Mouse (Mus musculus) cerebellum, postnatal 36 days (tissue): ENCODE measurements around the gene Naa38.

ENCODE experiments used
- DNase-seq, 2 experiments: peaks; one replicate each; pipeline ENCODE4 v3.0.0; 2021 to 2022; ENCODE audit warnings: mixed read lengths in 2 of 2

Naa38 gene

DNA sequence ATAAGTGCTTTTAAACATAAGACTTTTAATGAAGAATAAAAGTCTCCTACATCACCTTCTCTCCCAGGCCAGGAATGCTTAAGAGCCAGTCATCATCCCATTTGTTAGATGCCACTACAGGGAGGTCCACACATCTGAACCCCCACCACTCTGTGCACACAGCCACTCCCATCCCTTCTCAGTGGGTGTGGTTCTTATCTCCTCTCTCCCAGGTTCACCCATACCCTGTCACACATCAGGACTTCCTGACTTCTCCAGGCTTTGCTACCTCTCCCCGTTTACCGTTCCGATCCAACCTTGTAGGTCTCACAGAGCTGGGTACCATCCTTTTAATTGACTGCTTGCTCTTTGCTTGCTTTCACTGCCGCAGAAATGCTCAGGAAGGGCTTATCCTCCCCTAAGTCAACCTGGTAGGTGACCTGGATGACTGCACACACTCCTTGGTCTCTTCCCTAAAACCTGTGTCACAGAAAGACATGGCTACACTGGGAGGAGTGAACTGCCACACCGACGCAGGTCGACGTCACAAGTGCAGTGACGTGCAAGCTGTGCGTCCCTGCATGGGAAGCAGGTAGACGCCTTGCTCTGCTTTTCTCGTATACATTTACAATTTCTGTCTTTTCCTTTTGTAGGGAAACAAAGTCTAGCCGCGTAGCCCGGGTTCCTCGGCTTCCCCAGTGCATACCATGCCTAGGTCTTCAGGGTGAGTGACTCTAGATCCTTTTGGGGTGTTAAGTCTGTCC lies 21.9 kb upstream of the Naa38 start:
- DNase-seq, result no peak

DNA sequence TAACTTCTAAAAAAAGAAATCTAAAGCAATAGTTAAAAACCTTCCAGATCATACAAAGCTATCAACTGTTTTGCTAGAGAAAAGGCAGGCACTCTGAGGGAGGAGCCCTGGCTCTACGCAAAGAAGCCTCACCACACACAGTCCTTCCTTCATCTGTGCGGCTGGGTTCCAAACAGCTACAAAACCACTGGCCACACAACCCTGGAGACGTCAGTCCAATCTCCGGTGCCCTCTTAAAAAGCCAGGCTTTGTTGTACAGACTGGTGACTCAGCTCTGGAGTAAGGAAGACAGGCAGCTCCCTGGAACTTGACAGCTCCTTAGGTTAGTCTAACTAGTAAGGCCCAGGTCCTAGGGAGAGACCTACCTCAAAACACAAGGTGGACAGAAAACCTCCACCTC lies 19.6 kb upstream of the Naa38 start:
- DNase-seq, result no peak

- DNase-seq, result no peak
These were observed 17.5 kb upstream of the Naa38 start for GRCm38 (mm10) chr11:69377766-69378165.

DNA sequence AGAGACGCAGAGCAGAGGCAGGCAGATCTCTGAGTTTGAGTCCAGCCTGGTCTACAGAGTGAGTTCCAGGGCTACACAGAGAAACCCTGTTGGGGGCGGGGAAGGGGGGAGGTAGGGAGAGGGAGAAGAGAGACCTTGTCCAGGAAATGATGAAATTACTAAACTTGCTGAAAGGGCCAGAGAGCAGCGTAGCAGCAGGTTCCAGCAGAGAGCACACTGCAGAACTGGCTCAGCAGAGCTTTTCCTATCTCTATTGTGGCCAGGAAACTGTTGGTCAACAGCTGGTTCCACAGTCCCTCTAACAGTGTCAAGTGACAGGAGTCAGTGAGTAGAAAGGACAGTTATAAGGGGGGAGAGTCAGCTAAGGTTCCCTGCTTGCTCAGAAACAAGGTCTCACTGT lies 15.7 kb upstream of the Naa38 start:
- DNase-seq, result no peak

GRCm38 (mm10) chr11:69381356-69381755 lies 13.9 kb upstream of the Naa38 start:
- DNase-seq, result peak; percentile 77 to 79

- DNase-seq, result peak in 1 of 2 experiments; percentile 39
These were observed 12.7 kb upstream of the Naa38 start for GRCm38 (mm10) chr11:69382478-69383105.

DNA sequence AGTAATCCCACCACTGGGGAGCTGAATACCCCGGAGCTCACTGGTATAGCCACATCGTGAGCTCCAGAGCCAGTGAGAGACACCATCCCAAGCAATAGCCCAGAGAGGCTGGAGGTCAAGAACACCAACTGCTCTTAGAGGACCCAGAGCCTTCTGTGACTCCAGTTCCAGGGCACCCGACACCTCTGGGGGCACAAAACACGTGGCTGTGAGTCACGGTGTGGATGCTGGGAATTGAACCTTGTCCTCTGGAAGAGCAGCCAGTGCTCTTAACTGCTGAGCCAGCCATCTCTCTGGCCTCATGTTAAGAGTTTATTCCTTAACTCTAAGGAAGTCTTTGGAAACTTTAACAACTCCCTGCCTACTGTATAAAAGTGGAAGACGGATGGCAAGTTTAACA lies 10.3 kb upstream of the Naa38 start:
- no peak for DNase-seq

DNA sequence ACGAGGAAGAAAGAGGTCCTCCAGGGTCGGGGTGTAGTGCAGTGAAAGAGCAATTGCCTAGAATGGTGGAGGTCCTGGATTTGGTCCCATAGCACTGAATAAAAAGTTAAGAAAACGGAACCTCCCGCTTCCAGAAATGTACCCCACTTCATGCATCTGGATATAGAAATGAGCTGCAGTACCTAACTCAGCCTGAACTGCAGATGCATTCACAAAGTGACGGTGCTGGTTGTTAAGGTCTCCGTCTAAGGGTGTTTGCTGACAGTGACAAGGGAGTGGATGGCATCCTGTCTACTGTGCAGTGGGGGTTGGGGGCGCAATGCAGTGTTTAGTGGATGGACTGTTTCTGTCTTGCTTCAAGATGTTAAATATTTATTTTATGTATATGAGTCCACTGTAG lies 8.5 kb upstream of the Naa38 start:
- DNase-seq, result no peak

GRCm38 (mm10) chr11:69388680-69389079 lies 6.6 kb upstream of the Naa38 start:
- no peak for DNase-seq

DNA sequence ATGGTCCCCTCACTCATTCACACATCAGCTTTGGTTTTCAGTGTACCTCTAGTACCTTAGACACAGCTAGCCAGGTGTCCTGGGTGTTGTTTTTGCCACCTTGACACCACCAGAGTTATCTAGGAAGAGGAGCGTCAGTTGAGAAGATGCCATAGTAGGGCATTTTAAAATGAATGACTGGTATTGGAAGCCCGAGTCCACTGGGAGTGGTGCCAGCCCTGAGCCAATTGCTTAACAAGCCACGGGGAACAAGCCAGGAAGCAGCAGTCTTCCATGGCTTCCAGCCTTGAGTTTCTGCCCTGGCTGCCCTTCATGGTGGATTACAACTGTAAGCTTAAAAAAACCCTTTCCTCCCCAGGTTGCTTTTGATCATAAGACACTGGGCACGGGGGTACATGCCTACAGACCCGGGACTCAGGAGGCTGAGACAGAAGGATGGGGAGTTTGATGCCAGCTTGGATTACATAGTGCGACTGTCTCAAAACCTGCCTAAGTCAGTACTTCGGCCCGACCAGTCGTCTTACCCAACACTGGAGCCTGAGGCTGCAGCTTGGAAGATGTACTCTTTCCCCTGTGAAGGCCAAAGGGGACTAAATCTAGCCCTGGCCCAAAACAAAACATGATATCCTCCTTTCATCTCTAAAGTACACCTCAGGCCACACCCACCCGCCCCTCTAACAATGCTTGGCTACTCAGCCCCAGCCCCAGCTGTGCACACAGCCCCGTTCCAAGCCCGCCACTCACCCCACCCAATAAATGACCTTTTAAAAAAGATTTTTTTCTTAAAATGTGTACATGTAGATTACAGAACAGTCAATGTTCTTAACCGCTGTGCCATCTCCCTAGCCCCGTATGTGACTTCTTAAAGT lies 5.5 kb upstream of the Naa38 start:
- peak in 1 of 2 experiments; percentile 58 for DNase-seq

DNA sequence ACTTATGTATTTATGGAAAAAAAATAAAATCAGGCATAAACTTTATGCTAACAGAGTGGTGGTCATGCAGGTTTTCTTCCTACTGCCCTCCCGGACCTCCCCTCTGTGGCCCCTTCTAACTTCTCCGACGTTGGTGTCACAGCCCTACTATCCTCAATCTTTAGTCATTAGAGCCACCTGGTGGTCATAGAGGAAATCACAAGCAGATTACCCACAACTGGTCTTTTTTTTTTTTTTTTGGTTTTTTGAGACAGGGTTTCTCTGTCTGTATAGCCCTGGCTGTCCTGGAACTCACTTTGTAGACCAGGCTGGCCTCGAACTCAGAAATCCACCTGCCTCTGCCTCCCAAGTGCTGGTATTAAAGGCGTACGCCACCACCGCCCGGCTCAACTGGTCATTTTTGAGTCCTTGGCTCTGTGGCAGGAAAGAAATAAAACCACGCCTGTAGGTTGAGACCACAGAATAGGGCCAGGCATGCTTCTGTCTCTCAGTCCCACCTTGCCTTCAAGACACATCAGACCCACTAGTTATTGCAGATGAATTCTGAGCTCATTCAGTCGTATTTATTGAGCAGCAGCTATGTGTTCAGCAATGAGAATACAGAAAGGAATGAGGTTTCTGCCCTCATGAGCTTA lies 4.8 kb upstream of the Naa38 start:
- peak; percentile 45 to 82 for DNase-seq

DNA sequence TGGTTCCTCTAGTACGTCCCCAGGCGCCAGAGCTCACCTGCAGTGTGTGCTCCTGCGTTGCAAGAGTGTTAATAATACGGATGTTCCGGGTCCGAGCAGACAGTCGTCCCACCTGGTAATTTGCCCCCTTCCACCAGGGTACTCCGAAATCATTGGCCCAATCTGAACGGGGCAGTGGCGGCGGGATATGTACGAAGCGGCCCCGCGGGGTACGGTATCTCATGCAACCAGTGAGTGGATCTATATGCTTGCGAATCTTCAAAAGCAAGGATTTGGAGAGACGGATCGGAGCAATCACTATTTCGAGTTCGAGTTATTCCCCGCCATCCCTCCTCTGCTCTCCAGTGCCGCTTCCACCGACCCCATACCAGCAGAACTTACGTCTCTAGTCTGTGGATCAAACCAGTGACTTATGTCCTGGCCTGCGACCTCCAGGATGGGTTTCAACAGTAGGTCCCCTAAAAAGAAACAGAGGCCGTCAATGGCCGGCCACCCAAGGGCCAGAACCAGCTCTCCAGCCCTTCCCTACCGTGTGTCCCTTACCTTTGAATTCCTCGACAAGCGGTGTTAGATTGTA lies 608 bp upstream of the Naa38 start:
- peak in 1 of 2 experiments; percentile 24 for DNase-seq

- DNase-seq, result peak; percentile 93 to 96
These were observed 517 bp downstream of the Naa38 start for GRCm38 (mm10) chr11:69395634-69396373.

DNA sequence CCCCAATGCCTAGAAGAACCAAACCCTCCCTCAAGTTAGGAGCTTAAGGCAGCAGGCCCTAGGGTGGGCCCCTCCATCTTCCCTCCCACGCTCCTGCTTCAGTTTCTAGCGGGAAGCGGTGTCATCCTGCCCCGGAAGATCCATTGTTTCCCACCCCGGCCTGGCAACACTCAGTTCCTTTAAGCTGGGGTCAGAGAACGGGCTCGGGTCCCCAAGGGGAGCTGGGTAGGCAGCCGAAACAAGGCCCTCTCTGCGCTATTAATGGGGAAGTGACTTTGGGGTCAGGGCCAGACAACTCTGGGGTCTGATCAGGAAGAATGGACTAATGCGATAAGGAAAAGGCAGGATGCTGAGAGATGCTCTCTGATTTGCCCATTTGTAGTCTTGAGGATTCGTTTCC lies 1.5 kb downstream of the Naa38 start:
- no peak for DNase-seq

GRCm38 (mm10) chr11:69397581-69398057 lies 2.3 kb downstream of the Naa38 start:
- peak; percentile 53 to 57 for DNase-seq

DNA sequence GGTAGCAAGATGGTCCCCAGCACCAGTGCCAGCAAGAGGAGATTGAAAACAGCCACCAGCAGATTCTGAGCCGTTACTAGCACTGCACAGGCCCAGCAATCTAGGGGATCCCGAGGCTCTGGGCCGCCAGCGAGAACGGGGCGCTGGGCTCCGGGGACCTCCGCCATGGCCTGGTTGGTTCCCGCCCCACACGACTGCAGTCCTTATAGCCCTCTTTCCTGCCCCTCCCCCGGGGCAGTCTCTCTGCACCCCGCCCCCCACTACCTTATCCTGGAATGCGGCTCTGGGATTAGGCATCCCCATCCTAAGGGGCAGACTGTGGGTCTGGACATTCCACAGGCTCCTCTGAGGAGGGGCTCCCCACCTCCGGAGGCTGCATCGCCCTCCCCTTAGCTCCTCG lies 2.8 kb downstream of the Naa38 start, which contains the start of gene Tmem88:
Gene Tmem88 (minus strand): TSS at position 176 of the 400 bp plus-strand sequence.
- DNase-seq, result peak; percentile 30 to 38

DNA sequence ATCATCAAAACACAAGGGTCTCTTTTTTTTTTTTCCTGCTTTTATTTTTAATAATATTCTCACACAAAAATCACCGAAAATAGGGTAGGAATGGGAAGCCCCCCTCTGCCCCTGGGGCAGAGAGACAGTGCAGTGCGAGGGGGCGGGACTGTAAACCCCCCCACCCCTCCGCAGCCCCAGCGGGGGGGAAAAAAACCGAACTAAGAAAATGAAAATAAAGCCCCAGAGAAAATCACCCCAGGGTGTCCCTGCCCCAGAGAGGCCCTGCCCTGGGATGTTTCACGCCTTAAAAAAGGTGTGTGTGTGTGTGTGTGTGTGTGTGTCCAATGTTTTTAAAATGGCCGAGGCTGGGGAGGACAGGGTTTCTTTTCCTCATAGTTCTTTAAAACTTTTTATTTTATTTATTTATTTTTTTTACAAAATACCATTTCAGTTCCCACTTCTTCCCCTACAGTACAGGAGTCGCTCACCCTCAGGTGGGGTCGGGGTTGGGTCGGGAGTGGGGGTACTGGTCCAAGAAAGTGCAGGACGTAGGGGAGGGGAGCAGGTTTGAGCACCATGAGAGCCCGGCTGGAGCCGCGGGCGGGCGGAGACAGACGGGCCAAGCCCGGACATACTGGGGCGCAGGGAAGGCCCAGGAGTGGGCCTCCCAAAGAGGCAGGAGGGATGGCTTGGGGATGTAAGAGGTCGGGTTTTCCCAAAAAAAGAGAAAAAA lies 3.4 kb downstream of the Naa38 start:
- DNase-seq, result peak in 1 of 2 experiments; percentile 17

GRCm38 (mm10) chr11:69399201-69400082 lies 4.2 kb downstream of the Naa38 start:
- DNase-seq, result peak in 1 of 2 experiments; percentile 18

DNA sequence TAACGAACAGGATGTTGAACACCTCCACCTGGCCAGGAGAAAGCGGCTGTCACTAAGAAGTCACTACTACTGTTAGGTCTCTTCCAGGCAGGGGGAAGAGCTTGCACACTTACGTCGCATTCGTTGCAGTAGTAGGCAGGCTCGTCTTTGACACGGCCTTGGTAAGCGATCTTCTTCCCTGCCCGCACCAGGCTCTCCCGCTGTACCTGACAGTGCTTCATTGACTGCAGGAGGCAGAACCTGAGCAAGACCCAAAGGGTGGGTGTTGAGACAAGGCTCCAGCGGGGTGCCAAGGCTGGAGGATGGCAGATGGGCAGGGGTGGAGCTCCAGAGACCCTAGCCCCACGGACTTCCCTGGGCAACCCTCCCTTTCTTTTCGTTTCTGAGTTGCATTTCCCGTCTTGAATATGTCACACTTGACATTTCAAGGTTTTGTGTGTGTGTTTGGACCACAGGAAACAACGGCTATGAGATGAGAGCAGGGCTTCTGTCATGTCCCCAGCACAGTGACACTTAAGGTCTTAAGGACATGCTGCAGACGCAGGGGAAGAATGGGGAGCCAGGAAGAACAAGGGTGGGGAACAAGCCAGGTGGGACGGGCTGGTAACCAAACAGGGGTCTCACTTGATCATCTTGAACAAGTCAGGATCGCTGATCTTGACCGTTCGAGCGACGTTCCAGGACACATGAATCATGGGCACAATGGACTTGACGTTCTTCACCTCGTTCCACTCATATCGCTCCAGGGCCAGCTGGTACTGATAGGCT lies 5.0 kb downstream of the Naa38 start:
- DNase-seq, result peak in 1 of 2 experiments; percentile 17
